Mouse (Mus musculus) embryonic facial prominence, embryonic 11.5 days (tissue): Measurements from ENCODE around the gene Gpr142. TPM values are rescaled to one million over a fixed set of nuclear protein-coding genes. Genes with fewer than 3 reads are reported as not detected.
A peak's percentile ranks its signal among the peaks of the same experiment; 100 is the strongest.

Experiments
- ATAC-seq: fragments of 200-750 bp; cut with Nextera tagmentation; replicated peaks from 2 replicates; pipeline ENCODE4 v1.8.0; 2017; ENCODE audit warnings: low read depth; ENCODE audit not compliant: insufficient number of reproducible peaks, low FRiP score, low TSS enrichment
- DNase-seq: peaks from one replicate; pipeline ENCODE4 v3.0.0-alpha.2; 2015; ENCODE audit warnings: low spot score
- H3K27ac ChIP-seq: fragments of 300-500 bp; sonication (generic); replicated peaks from 2 replicates; pipeline ENCODE4 v1.5.1; 2014; ENCODE audit warnings: mild to moderate bottlenecking, low read depth, low read length, control low read depth
- H3K27me3 ChIP-seq: fragments of 300-500 bp; sonication (generic); 2 replicates; pipeline ENCODE4 v1.6.1; 2014; ENCODE audit warnings: mild to moderate bottlenecking, low read length, moderate library complexity, mixed read lengths; ENCODE audit not compliant: control insufficient read depth, insufficient read depth
- H3K36me3 ChIP-seq: fragments of 300-500 bp; sonication (generic); replicated peaks from 2 replicates; pipeline ENCODE4 v1.6.1; 2014; ENCODE audit warnings: low read depth, mild to moderate bottlenecking, low read length, moderate library complexity, mixed read lengths; ENCODE audit not compliant: control insufficient read depth, insufficient read depth
- H3K4me1 ChIP-seq: fragments of 300-500 bp; sonication (generic); 2 replicates; pipeline ENCODE4 v1.6.1; 2014; ENCODE audit warnings: low read length, mixed read lengths; ENCODE audit not compliant: control insufficient read depth, insufficient read depth
- H3K4me2 ChIP-seq: fragments of 300-500 bp; sonication (generic); 2 replicates; pipeline ENCODE4 v1.6.1; 2014; ENCODE audit warnings: low read depth, mild to moderate bottlenecking, control low read depth, low read length, moderate library complexity
- H3K4me3 ChIP-seq: fragments of 300-500 bp; sonication (generic); 2 replicates; pipeline ENCODE4 v1.5.1; 2014; ENCODE audit warnings: low read depth, low read length, control low read depth
- H3K9ac ChIP-seq: fragments of 300-500 bp; sonication (generic); replicated peaks from 2 replicates; pipeline ENCODE4 v1.6.1; 2014; ENCODE audit warnings: mild to moderate bottlenecking, control low read depth, low read length
- H3K9me3 ChIP-seq: fragments of 300-500 bp; sonication (generic); replicated peaks from 2 replicates; pipeline ENCODE4 v1.6.1; 2016; ENCODE audit warnings: mild to moderate bottlenecking, low read length, inconsistent platforms, mixed read lengths; ENCODE audit not compliant: control insufficient read depth
- WGBS: fragments of 180-500 bp; shearing (Covaris S2); extraction: QIAGEN DNeasy Blood & Tissue Kit; methylation state at CpG from one replicate; pipeline ENCODE4 v1.1.7; 2014; 5-methylcytosine and 5-hydroxymethylcytosine counted together
- polyA plus RNA-seq: library from polyadenylated mRNA; unstranded; fragments of >200 nt; fragmentation: Nextera tagmentation; extraction: Ambion mirVana; gene quantifications from 2 replicates; pipeline ENCODE4 v1.2.1, GENCODE M21; 2014

Gpr142 gene
- polyA plus RNA-seq, 1 experiment from 2014 or later, result not detected

DNA sequence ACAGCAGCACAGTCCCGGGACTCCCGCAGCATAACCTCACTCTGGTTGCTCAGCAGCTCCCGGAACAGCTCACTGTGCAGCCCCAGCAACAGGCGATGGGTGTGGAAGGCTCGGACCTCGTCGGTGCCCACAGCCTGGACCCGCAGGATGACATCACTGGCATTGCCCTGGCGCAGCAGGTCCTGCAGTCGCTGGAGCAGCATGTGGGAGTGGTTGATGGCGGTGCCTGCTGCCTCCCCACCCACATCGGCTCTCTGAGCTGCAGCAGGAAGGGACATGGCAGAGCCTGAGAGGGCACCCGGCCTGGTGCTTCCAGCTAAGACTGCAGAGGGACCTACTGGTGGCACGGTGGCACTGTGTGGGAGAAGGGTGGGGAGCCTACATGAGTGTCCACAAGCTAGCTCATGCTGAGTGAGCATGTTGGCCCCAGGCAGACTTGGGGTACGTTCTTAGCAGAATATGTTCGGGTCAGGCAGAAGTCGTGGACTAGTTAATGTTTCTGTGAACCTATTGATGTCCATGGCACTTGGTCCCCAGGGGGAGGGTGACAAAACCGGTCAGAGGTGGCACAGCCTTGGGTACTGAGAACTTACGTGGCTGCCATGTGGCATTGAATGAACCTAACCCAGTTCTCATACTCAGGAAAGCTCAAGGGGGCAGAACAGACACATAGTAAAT is 4.7 kb upstream of the Gpr142 start:
- 71% methylated on average over 19 of the region's 19 CpGs for WGBS
- Histone ChIP-seq H3K4me1 (peaks cover 17% of the 10 kb centered on the region), H3K4me3 (no peak overlapping the region), H3K27me3 (peaks cover 50% of the 10 kb centered on the region), H3K9ac (0 out of 2 replicates have a peak overlapping the region, but pooled peaks have one; percentile 18), H3K36me3 (no peaks in the 10 kb centered on the region), H3K4me2 (peak overlapping the region; percentile 21), H3K9me3 (no peaks in the 10 kb centered on the region), H3K27ac (no peak overlapping the region)
- DNase-seq (no peak), ATAC-seq (no peak)

- peak overlapping the region; percentile 33 for H3K4me3 ChIP-seq
- no peaks in the 10 kb centered on the region for H3K36me3 ChIP-seq
- DNase-seq, result no peak
- peaks cover 15% of the 10 kb centered on the region for H3K4me1 ChIP-seq
- no peak overlapping the region for H3K9ac ChIP-seq
- peak overlapping the region; percentile 10; the same call in 1 of the 2 replicates for H3K4me2 ChIP-seq
- peak overlapping the region; percentile 80; the same call in 1 of the 2 replicates for H3K27ac ChIP-seq
- 0 out of 2 replicates have a peak, but pooled peaks have one; percentile 15 for ATAC-seq
- peaks cover 43% of the 10 kb centered on the region for H3K27me3 ChIP-seq
- 37% methylated on average over 4 of the region's 4 CpGs for WGBS
- no peaks in the 10 kb centered on the region for H3K9me3 ChIP-seq
These were observed 4.0 kb upstream of the Gpr142 start for GRCm38 (mm10) chr11:114794691-114795090.

GRCm38 (mm10) chr11:114795231-114795746 is 3.4 kb upstream of the Gpr142 start:
- ATAC-seq (peak; percentile 82), DNase-seq (peak; percentile 77)
- H3K4me3 ChIP-seq, result peak overlapping the region; percentile 33
- 3% methylated on average over 7 of the region's 7 CpGs for WGBS
- peaks cover 15% of the 10 kb centered on the region for H3K4me1 ChIP-seq
- H3K27ac ChIP-seq, result peak overlapping the region; percentile 80
- peaks cover 38% of the 10 kb centered on the region for H3K27me3 ChIP-seq
- no peaks in the 10 kb centered on the region for H3K9me3 ChIP-seq
- peak overlapping the region; percentile 62 for H3K4me2 ChIP-seq
- H3K9ac ChIP-seq, result no peak overlapping the region; the same call in none of the 2 replicates
- H3K36me3 ChIP-seq, result no peaks in the 10 kb centered on the region

- Histone ChIP-seq H3K4me1 (peaks cover 15% of the 10 kb centered on the region), H3K36me3 (no peaks in the 10 kb centered on the region), H3K27ac (peak within 1 kb of the TSS; percentile 80), H3K27me3 (peaks cover 32% of the 10 kb centered on the region), H3K4me2 (peak within 1 kb of the TSS; percentile 62), H3K9ac (peak within 1 kb of the TSS; percentile 37), H3K9me3 (no peaks in the 10 kb centered on the region), H3K4me3 (peak within 1 kb of the TSS; percentile 33)
- ATAC-seq, result peak; percentile 80
- peak; percentile 68 for DNase-seq
- WGBS, result 4% methylated on average over 4 of the region's 4 CpGs
These were observed 2.8 kb upstream of the Gpr142 start, which contains the start of gene Btbd17 for GRCm38 (mm10) chr11:114795848-114796322. Gene Btbd17 (minus strand): TSS chr11:114795945.

DNA sequence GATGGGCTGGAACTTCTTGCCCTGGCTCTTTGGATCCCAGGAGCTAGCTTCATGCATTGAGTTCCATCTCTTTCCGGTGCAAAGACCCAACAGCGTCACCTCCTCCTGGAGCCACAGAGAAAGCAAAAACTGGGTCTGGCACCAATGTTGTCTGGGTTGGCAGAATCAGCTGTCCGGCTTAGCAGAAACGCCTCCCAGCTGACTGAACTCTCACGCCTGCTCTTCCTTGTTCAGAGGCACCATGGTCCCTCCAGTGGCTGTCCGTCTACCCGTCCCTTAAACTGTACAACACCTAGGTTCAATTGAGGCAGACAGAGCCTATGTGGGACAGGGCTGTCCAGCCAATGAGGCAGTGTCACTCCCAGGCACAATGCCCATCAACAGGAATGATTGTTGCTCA is 1.5 kb upstream of the Gpr142 start:
- Histone ChIP-seq H3K27me3 (peaks cover 19% of the 10 kb centered on the region), H3K9ac (no peak overlapping the region), H3K4me3 (no peak overlapping the region), H3K9me3 (no peaks in the 10 kb centered on the region), H3K27ac (no peak overlapping the region), H3K36me3 (no peaks in the 10 kb centered on the region), H3K4me1 (peaks cover 8% of the 10 kb centered on the region), H3K4me2 (no peak overlapping the region)
- DNase-seq (no peak), ATAC-seq (no peak)
- 88% methylated on average over 7 of the region's 7 CpGs for WGBS

DNA sequence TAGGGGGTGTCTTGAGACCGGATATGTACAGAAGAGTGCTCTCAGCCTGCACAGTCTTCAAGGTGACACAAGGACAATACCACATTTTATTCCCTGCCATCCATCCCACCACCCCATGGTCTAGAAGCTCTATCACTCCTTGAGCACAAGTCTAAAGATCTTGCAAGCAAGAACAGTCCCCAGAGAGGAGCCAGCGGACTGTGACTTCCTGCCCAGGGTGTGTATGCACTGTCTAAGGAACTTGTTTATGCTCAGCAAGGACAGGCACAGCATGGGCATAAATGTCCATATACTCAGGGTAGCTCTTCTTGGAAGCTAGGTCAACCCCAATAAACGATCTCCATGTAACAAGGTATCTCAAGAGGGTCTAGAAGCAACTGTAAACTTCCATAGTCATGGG is 743 bp upstream of the Gpr142 start:
- no peak for ATAC-seq
- peaks cover 6% of the 10 kb centered on the region for H3K4me1 ChIP-seq

DNA sequence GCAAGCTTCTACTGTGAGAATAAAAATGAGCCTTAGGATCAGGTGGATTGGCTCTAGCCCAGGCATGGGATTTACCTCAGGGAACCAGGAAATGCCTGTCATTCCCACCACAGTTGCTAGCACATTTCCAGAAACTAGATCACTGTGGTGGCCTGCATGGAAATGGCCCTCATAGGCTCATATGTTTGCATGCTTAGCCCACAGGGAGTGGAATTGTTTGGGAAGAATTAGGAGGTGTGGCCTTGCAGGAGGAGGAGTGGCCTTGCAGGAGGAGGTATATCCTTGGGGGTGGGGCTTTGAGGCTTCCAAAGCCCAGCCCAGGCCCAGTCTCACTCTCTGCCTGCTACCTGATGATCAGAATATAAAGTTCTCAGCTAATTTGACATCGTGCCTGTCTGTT is 3.2 kb downstream of the Gpr142 start:
- DNase-seq (no peak), ATAC-seq (no peak)
- Histone ChIP-seq H3K27me3 (no peaks in the 10 kb centered on the region), H3K27ac (no peak overlapping the region), H3K4me1 (no peaks in the 10 kb centered on the region), H3K4me3 (no peak overlapping the region), H3K9ac (no peak overlapping the region), H3K36me3 (no peaks in the 10 kb centered on the region), H3K9me3 (no peaks in the 10 kb centered on the region), H3K4me2 (no peak overlapping the region)
- 100% methylated on average over 1 of the region's 1 CpGs for WGBS

More for the DNA sequence above, 743 bp upstream of the Gpr142 start:
- 84% methylated on average over 3 of the region's 3 CpGs for WGBS
- Histone ChIP-seq H3K27me3 (peaks cover 11% of the 10 kb centered on the region), H3K4me3 (no peak overlapping the region), H3K27ac (no peak overlapping the region), H3K9me3 (no peaks in the 10 kb centered on the region), H3K36me3 (no peaks in the 10 kb centered on the region), H3K4me2 (no peak overlapping the region), H3K9ac (no peak overlapping the region)
- DNase-seq, result no peak
